Mouse (Mus musculus) embryonic fibroblast, embryonic 13.5 days (primary cell): ENCODE measurements around the gene Hsd17b11. TPM values are rescaled to one million over a fixed set of nuclear protein-coding genes. Genes with fewer than 3 reads are reported as not detected.
"Not testable (repeated sequence)": the region's sequence is repeated elsewhere in the genome, so short reads cannot be mapped to it uniquely, and the experiment has no call there.

Experiments used
- H3K27ac ChIP-seq: 2 replicates; pipeline ENCODE4 v1.5.1; 2012; ENCODE audit warnings: low read length, control low read depth, inconsistent platforms; ENCODE audit not compliant: insufficient read depth
- H3K4me1 ChIP-seq: 2 replicates; pipeline ENCODE4 v1.6.1; 2011; ENCODE audit warnings: low read length; ENCODE audit not compliant: control insufficient read depth, insufficient read depth
- H3K4me3 ChIP-seq: 2 replicates; pipeline ENCODE4 v1.5.1; 2011; ENCODE audit warnings: mild to moderate bottlenecking, control low read depth, low read length; ENCODE audit not compliant: insufficient read depth
- CTCF ChIP-seq: IDR thresholded peaks from 2 replicates; pipeline ENCODE4 v1.5.1; 2011; ENCODE audit warnings: mild to moderate bottlenecking, control low read depth, low read length, moderate library complexity, borderline replicate concordance; ENCODE audit not compliant: insufficient read depth
- POLR2A ChIP-seq: IDR thresholded peaks from 2 replicates; pipeline ENCODE4 v1.6.1; 2011; ENCODE audit warnings: low read depth, mild to moderate bottlenecking, control low read depth, low read length, moderate library complexity
- polyA plus RNA-seq: library from polyadenylated mRNA; stranded (reverse); fragments of >200 nt; gene quantifications from 2 replicates; pipeline ENCODE4 v1.2.4, GENCODE M21; 2011; ENCODE audit warnings: low read depth; ENCODE audit not compliant: missing spikeins, insufficient read length

The Hsd17b11 gene
- polyA plus RNA-seq, 1 experiment = 36.9 TPM

DNA sequence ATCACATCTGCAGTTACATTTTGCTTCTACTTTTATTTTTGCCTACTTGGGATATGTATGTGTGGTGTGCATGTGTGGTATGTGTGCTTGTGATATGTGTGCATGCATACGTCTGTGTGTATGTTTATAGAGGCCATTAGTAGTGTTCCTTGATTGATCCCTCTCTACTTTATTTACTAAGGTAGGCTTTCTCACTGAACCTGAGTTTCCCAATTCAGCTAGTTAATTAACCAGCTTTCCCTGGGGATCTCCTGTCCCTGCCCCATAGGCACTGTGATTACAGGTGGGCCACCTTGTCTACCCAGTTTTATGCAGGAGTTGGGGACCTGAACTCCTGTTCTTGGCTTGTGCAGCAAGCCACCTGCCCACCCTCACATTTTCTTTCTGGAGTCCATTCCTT lies 15.0 kb upstream of the Hsd17b11 start:
- Histone ChIP-seq H3K27ac (no peak overlapping the region), H3K4me1 (no peaks in the 10 kb centered on the region), H3K4me3 (no peak overlapping the region)
- no peak for TF ChIP-seq CTCF
- TF ChIP-seq POLR2A = no peak

DNA sequence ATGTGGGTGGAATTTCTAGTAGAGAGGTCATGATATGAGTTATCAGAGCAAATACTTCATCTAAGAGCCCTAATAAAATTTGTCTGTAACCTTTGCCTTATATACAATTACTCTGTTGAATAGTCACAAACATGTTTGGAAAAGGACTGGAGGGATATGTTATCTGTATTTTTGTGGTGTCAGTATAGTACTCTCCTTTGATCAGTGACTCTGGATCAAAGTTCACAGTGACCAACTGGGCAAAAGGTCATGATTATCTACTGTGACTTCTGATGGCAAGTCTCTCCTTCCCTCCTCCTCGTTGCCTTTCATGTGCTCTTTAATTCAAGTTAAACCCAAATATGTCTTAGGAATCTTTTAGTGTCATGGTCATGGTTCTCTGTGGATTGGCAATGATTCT lies 14.1 kb upstream of the Hsd17b11 start:
- TF ChIP-seq POLR2A (no peak), CTCF (no peak)
- Histone ChIP-seq H3K4me1 (no peaks in the 10 kb centered on the region), H3K27ac (no peak overlapping the region), H3K4me3 (no peak overlapping the region)

GRCm38 (mm10) chr5:104035066-104035465 lies 13.3 kb upstream of the Hsd17b11 start:
- no peak for TF ChIP-seq CTCF
- TF ChIP-seq POLR2A = no peak
- Histone ChIP-seq H3K4me3 (no peak overlapping the region), H3K4me1 (no peaks in the 10 kb centered on the region), H3K27ac (no peak overlapping the region)

DNA sequence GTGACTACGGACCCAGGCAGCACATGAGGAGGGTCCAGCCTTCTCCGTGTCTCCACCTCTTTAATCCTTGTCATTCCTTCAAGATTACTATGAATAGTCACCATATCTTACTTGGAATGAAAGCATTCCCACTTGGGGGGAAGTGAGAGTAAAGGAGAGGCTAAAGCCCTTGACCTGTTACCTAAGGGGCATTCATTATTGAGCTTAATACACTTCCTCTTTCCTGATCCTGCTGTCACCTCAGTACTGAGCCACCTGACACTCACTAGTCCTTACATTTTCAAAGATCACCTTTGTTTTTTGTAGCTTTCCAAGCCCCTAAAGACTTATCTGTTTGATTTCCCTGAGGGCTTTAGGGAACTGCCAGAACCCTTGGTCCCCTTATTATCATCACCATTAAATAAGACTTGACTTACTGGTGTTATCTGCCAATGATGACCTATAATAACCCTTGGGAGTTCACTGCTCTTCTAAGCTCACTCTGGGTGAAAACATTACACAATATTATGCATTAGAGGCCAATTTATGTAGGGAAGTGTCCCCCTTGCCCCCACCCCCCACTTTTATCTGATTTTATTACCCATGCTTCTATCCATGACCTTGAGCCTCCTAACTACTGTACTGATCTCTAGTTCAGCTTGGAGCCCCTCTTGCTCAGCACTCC lies 10.8 kb upstream of the Hsd17b11 start:
- Histone ChIP-seq H3K4me1 (no peaks in the 10 kb centered on the region), H3K4me3 (no peak overlapping the region), H3K27ac (no peak overlapping the region)
- no peak for TF ChIP-seq POLR2A

- TF ChIP-seq POLR2A = no peak
- no peak for TF ChIP-seq CTCF
- no peak overlapping the region for H3K27ac ChIP-seq
- no peak overlapping the region for H3K4me3 ChIP-seq
- H3K4me1 ChIP-seq = peaks cover 11% of the 10 kb centered on the region
Measured at GRCm38 (mm10) chr5:104025245-104025854, 3.6 kb upstream of the Hsd17b11 start.

DNA sequence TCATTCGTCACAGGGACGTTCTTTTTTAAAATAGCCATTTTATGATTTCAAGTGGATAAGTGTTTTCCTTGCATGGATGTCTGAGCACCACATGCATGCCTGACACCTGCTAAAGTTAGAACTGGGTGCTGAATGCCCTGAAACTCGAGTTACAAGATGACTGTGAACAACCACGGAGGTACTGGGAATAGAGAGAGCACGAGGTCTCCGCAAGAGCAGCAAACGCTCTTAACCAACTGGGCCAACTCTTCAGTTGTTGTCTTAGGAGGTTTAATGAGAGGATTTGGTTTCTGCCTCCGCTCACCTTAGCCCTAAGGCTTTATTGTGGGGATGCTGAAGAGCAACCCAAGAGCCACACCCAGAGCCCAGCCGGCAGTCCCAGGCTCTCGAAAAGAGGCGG lies 3.0 kb upstream of the Hsd17b11 start:
- Histone ChIP-seq H3K4me1 (peaks cover 11% of the 10 kb centered on the region), H3K27ac (no peak overlapping the region), H3K4me3 (no peak overlapping the region)
- TF ChIP-seq CTCF (no peak), POLR2A (no peak)

DNA sequence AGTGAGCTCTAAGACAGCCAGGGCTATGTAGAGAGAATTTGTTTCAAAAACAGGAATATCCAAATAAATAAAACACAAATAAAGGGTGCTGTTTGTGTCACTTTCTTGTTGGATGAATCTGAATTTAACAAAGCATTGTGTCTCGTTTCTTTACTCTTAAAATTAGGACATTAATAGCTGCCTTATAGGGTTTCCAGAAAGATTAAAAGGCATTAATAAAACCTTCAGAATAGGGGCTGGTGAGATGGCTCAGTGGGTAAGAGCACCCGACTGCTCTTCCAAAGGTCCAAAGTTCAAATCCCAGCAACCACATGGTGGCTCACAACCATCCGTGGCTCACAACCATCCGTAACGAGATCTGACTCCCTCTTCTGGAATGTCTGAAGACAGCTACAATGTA lies 2.5 kb upstream of the Hsd17b11 start:
- H3K4me3 ChIP-seq, H3K27ac ChIP-seq: not testable (repeated sequence)
- peaks cover 11% of the 10 kb centered on the region for H3K4me1 ChIP-seq

- H3K27ac ChIP-seq = no peak overlapping the region
- no peak overlapping the region for H3K4me3 ChIP-seq
- H3K4me1 ChIP-seq = peaks cover 11% of the 10 kb centered on the region
- TF ChIP-seq CTCF (no peak), POLR2A (no peak; the same call in 1 of the 2 replicates)
Measured at GRCm38 (mm10) chr5:104023289-104024020, 1.7 kb upstream of the Hsd17b11 start.

GRCm38 (mm10) chr5:104022558-104022957 lies 839 bp upstream of the Hsd17b11 start:
- TF ChIP-seq CTCF (no peak), POLR2A (no peak)
- Histone ChIP-seq H3K27ac (no peak overlapping the region), H3K4me3 (peak overlapping the region; percentile 61; the same call in 1 of the 2 replicates)

GRCm38 (mm10) chr5:104011419-104011818 lies 10.3 kb downstream of the Hsd17b11 start:
- H3K27ac ChIP-seq = no peak overlapping the region
- no peak for TF ChIP-seq POLR2A
- TF ChIP-seq CTCF = no peak
- no peak overlapping the region for H3K4me3 ChIP-seq
- H3K4me1 ChIP-seq = no peaks in the 10 kb centered on the region

More at GRCm38 (mm10) chr5:104022558-104022957, 839 bp upstream of the Hsd17b11 start:
- peaks cover 11% of the 10 kb centered on the region for H3K4me1 ChIP-seq
